Mouse (Mus musculus) neural tube, embryonic 15.5 days (tissue): ENCODE measurements around the gene Ctnna3. TPM values are rescaled to one million over a fixed set of nuclear protein-coding genes. Genes with fewer than 3 reads are reported as not detected.
A peak's percentile ranks its signal among the peaks of the same experiment; 100 is the strongest.

Experiments
- ATAC-seq: fragments of 200-750 bp; cut with Nextera tagmentation; 2 replicates; pipeline ENCODE4 v1.8.0; 2017; ENCODE audit warnings: mild to moderate bottlenecking, moderate TSS enrichment, moderate library complexity; ENCODE audit not compliant: low FRiP score
- H3K27ac ChIP-seq: fragments of 300-500 bp; sonication (generic); replicated peaks from 2 replicates; pipeline ENCODE4 v1.5.1; 2015; ENCODE audit warnings: mild to moderate bottlenecking, inconsistent platforms
- H3K27me3 ChIP-seq: fragments of 300-500 bp; sonication (generic); replicated peaks from 2 replicates; pipeline ENCODE4 v1.6.1; 2015; ENCODE audit warnings: inconsistent platforms
- H3K36me3 ChIP-seq: fragments of 300-500 bp; sonication (generic); 2 replicates; pipeline ENCODE4 v1.6.1; 2015; ENCODE audit warnings: inconsistent platforms
- H3K4me1 ChIP-seq: fragments of 300-500 bp; sonication (generic); 2 replicates; pipeline ENCODE4 v1.6.1; 2015; ENCODE audit warnings: inconsistent platforms
- H3K4me2 ChIP-seq: fragments of 300-500 bp; sonication (generic); 2 replicates; pipeline ENCODE4 v1.6.1; 2015; ENCODE audit warnings: inconsistent platforms, mild to moderate bottlenecking, moderate library complexity
- H3K4me3 ChIP-seq: fragments of 300-500 bp; sonication (generic); replicated peaks from 2 replicates; pipeline ENCODE4 v1.5.1; 2015; ENCODE audit warnings: mild to moderate bottlenecking, inconsistent platforms
- H3K9ac ChIP-seq: fragments of 300-500 bp; sonication (generic); replicated peaks from 2 replicates; pipeline ENCODE4 v1.6.1; 2015; ENCODE audit warnings: mild to moderate bottlenecking, inconsistent platforms
- H3K9me3 ChIP-seq: fragments of 300-500 bp; sonication (generic); replicated peaks from 2 replicates; pipeline ENCODE4 v1.6.1; 2016; ENCODE audit warnings: inconsistent platforms
- WGBS: fragments of 180-500 bp; shearing (Covaris S2); methylation state at CpG from one replicate; pipeline ENCODE4 v1.1.7; 2015; ENCODE audit warnings: mixed read lengths; 5-methylcytosine and 5-hydroxymethylcytosine counted together
- polyA plus RNA-seq: library from polyadenylated mRNA; unstranded; fragments of >200 nt; fragmentation: Nextera tagmentation; extraction: Ambion mirVana; gene quantifications from 2 replicates; pipeline ENCODE4 v1.2.1, GENCODE M21; 2015

Ctnna3 gene
- polyA plus RNA-seq, 1 experiment from 2014 or later, result 9.5 TPM

DNA sequence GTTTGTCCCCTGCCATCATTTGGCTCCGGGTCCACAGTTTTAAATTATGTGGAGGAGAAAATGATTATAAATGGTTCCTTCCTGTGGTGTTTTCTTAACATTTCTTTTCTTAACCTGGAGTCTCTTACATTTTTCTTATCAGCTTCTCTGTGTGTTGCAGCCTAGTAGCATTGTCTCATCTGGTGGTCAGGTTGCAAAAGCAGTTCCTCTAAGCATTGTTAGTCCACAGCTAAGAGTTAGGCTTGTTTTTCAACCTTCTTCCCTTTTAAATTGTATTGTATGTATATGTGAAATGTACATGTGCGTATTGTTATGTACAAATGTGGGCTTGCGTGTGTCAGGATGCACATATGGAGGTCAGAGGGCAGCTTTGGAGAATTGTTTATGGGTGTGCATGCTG is 220.4 kb downstream of the Ctnna3 start:
- H3K9me3 ChIP-seq, result no peaks in the 10 kb centered on the region
- H3K4me3 ChIP-seq, result no peak overlapping the region
- H3K27me3 ChIP-seq, result no peaks in the 10 kb centered on the region
- H3K27ac ChIP-seq, result no peak overlapping the region
- ATAC-seq, result no peak
- no peak overlapping the region for H3K9ac ChIP-seq
- 84% methylated on average over 3 of the region's 3 CpGs for WGBS
- H3K4me2 ChIP-seq, result no peak overlapping the region
- no peaks in the 10 kb centered on the region for H3K4me1 ChIP-seq
- no peaks in the 10 kb centered on the region for H3K36me3 ChIP-seq

GRCm38 (mm10) chr10:63652887-63653286 is 223.0 kb downstream of the Ctnna3 start:
- H3K4me3 ChIP-seq, result no peak overlapping the region
- no peaks in the 10 kb centered on the region for H3K27me3 ChIP-seq
- 86% methylated on average over 9 of the region's 9 CpGs for WGBS
- no peak overlapping the region for H3K9ac ChIP-seq
- H3K27ac ChIP-seq, result no peak overlapping the region
- no peaks in the 10 kb centered on the region for H3K4me1 ChIP-seq
- H3K4me2 ChIP-seq, result no peak overlapping the region
- ATAC-seq, result no peak
- H3K9me3 ChIP-seq, result no peaks in the 10 kb centered on the region
- no peaks in the 10 kb centered on the region for H3K36me3 ChIP-seq

DNA sequence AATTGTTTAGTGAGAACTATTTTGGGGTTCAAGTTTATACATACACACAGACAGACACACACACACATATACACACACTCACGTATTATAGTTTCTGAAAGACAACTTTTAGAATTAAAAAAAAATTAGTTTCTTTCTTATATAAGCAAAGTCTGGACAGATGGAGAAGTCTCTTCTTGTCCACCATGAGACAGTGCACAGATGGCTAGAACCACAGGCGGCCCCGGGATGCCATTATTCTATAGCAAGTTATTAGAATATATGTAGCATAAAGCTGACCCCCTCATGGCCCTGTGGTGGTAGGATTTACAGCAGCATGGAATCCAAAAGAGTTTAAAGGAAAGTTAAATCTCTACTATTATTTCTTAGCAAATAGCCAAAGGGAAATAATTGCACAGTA is 223.7 kb downstream of the Ctnna3 start:
- ATAC-seq, result no peak
- WGBS, result 93% methylated on average over 3 of the region's 3 CpGs
- H3K9me3 ChIP-seq, result no peaks in the 10 kb centered on the region

GRCm38 (mm10) chr10:63654560-63654959 is 224.7 kb downstream of the Ctnna3 start:
- ATAC-seq, result no peak
- H3K9me3 ChIP-seq, result no peaks in the 10 kb centered on the region
- no peaks in the 10 kb centered on the region for H3K4me1 ChIP-seq
- no peaks in the 10 kb centered on the region for H3K27me3 ChIP-seq
- 92% methylated on average over 5 of the region's 5 CpGs for WGBS
- no peak overlapping the region for H3K27ac ChIP-seq
- no peak overlapping the region for H3K4me2 ChIP-seq
- no peak overlapping the region for H3K9ac ChIP-seq
- no peaks in the 10 kb centered on the region for H3K36me3 ChIP-seq
- no peak overlapping the region for H3K4me3 ChIP-seq

More for the DNA sequence above, 223.7 kb downstream of the Ctnna3 start:
- no peaks in the 10 kb centered on the region for H3K27me3 ChIP-seq
- no peak overlapping the region for H3K4me2 ChIP-seq
- no peaks in the 10 kb centered on the region for H3K36me3 ChIP-seq
- no peaks in the 10 kb centered on the region for H3K4me1 ChIP-seq
- no peak overlapping the region for H3K27ac ChIP-seq
- H3K4me3 ChIP-seq, result no peak overlapping the region
- H3K9ac ChIP-seq, result no peak overlapping the region

DNA sequence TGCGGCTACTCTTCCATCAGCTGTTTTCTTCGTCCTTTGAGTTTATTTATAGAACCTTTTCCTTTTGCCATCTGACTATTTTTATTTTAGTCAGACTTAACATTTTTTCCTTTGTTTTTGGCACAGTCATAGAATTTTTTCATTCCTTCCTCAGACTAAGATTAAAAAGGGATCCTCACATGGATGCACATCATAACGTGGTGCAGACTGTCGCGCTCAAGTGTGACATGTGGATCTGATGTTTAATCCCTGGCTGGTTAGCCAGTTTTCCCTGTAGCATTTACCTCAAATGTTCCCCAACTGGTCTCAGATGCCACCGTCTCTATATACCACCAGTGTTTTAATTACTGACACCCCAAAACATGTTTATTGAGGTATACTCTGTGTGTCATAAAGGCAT is 246.4 kb downstream of the Ctnna3 start:
- Histone ChIP-seq H3K27ac (no peak overlapping the region), H3K4me1 (no peaks in the 10 kb centered on the region), H3K4me2 (no peak overlapping the region), H3K4me3 (no peak overlapping the region), H3K36me3 (no peaks in the 10 kb centered on the region), H3K9me3 (no peaks in the 10 kb centered on the region), H3K27me3 (no peaks in the 10 kb centered on the region), H3K9ac (no peak overlapping the region)
- no peak for ATAC-seq
- WGBS, result 92% methylated on average over 6 of the region's 6 CpGs

DNA sequence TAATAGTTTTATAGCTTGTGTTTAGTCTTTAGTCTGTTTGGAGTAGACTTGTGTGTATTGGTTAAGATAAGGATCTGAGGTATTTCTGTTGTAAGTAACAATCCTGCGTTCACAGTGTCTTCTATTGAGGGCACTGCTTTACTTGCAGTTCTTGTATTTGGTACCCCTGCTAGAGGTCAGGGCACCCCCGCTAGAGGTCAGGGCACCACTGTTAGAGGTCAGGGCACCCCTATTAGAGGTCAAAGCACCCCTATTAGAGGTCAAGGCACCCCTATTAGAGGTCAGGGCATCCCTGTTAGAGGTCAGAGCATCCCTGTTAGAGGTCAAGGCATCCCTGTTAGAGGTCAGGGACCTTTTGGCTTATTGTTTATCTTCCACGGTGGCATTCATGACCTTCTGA is 259.3 kb downstream of the Ctnna3 start:
- Histone ChIP-seq H3K4me3 (no peak overlapping the region), H3K4me1 (no peaks in the 10 kb centered on the region), H3K36me3 (no peaks in the 10 kb centered on the region), H3K27ac (no peak overlapping the region), H3K4me2 (no peak overlapping the region), H3K27me3 (no peaks in the 10 kb centered on the region), H3K9ac (no peak overlapping the region), H3K9me3 (no peaks in the 10 kb centered on the region)
- ATAC-seq, result no peak
- 28% methylated on average over 3 of the region's 3 CpGs for WGBS

GRCm38 (mm10) chr10:63689651-63690050 is 259.8 kb downstream of the Ctnna3 start:
- 52% methylated on average over 4 of the region's 4 CpGs for WGBS
- H3K36me3 ChIP-seq, result no peaks in the 10 kb centered on the region
- no peak overlapping the region for H3K27ac ChIP-seq
- ATAC-seq, result no peak
- H3K4me2 ChIP-seq, result no peak overlapping the region
- H3K9ac ChIP-seq, result no peak overlapping the region
- no peaks in the 10 kb centered on the region for H3K4me1 ChIP-seq
- no peak overlapping the region for H3K4me3 ChIP-seq
- no peaks in the 10 kb centered on the region for H3K9me3 ChIP-seq
- no peaks in the 10 kb centered on the region for H3K27me3 ChIP-seq

DNA sequence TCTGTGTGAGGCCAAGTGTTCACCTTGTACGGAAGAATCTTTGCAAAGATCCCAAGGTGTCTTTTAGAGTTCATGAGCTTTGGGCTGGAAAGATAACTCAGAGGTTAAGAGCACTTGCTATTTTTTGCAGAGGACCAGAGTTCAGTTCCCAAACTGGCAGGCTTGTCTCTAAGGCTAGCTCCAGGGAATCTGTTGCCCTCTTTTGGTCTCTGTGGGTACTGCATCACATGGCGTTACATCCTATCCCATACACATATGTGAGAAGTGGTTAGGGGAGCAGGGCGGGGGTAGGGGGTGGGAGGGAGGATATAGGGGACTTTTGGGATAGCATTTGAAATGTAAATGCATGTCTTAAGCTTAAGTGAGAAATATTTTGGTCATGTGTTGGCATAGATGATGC is 262.1 kb downstream of the Ctnna3 start:
- 62% methylated on average over 3 of the region's 3 CpGs for WGBS
- Histone ChIP-seq H3K27me3 (no peaks in the 10 kb centered on the region), H3K9me3 (no peaks in the 10 kb centered on the region), H3K4me2 (no peak overlapping the region), H3K4me3 (no peak overlapping the region), H3K27ac (no peak overlapping the region), H3K4me1 (no peaks in the 10 kb centered on the region), H3K36me3 (no peaks in the 10 kb centered on the region), H3K9ac (no peak overlapping the region)
- no peak for ATAC-seq

- Histone ChIP-seq H3K9ac (no peak overlapping the region), H3K9me3 (no peaks in the 10 kb centered on the region), H3K4me2 (no peak overlapping the region), H3K27ac (no peak overlapping the region), H3K27me3 (no peaks in the 10 kb centered on the region), H3K4me3 (no peak overlapping the region), H3K4me1 (no peaks in the 10 kb centered on the region), H3K36me3 (no peaks in the 10 kb centered on the region)
- no peak for ATAC-seq
- WGBS, result 83% methylated on average over 6 of the region's 6 CpGs
Observed at GRCm38 (mm10) chr10:63710211-63710610, 280.3 kb downstream of the Ctnna3 start.

GRCm38 (mm10) chr10:63712530-63712929 is 282.6 kb downstream of the Ctnna3 start:
- Histone ChIP-seq H3K4me2 (no peak overlapping the region), H3K27ac (no peak overlapping the region), H3K27me3 (no peaks in the 10 kb centered on the region), H3K4me1 (no peaks in the 10 kb centered on the region), H3K9ac (no peak overlapping the region), H3K9me3 (no peaks in the 10 kb centered on the region), H3K4me3 (no peak overlapping the region), H3K36me3 (no peaks in the 10 kb centered on the region)
- no peak for ATAC-seq
- 81% methylated on average over 8 of the region's 8 CpGs for WGBS

DNA sequence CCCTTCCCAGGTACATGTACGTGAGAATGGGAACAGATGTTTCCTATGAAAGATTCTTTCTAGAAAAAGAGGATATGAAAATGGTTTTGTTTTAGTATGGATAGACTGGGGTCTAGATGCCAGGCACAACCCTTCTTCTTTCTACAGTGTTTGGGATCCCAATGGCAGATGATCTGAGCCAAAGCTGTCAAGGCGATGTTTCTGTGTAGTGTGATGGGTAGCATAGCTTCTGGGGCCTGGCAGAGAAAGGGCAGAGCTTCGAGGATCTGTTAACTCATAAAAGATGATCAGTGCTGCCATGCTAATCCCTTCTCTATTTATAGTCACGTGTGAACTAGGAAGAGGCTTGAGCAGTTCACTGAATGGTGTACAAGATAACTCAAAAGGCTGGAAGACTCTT is 284.3 kb downstream of the Ctnna3 start:
- Histone ChIP-seq H3K9ac (no peak overlapping the region), H3K4me2 (no peak overlapping the region), H3K4me3 (no peak overlapping the region), H3K36me3 (no peaks in the 10 kb centered on the region), H3K4me1 (no peaks in the 10 kb centered on the region), H3K27me3 (no peaks in the 10 kb centered on the region), H3K27ac (no peak overlapping the region), H3K9me3 (no peaks in the 10 kb centered on the region)
- no peak for ATAC-seq
- 85% methylated on average over 4 of the region's 4 CpGs for WGBS

- H3K9me3 ChIP-seq, result no peaks in the 10 kb centered on the region
- 0 out of 2 replicates have a peak, but pooled peaks cover 4% of the 10 kb centered on the region for H3K4me1 ChIP-seq
- H3K27me3 ChIP-seq, result no peaks in the 10 kb centered on the region
- H3K4me3 ChIP-seq, result no peak overlapping the region
- WGBS, result 95% methylated on average over 10 of the region's 10 CpGs
- no peak overlapping the region for H3K9ac ChIP-seq
- no peaks in the 10 kb centered on the region for H3K36me3 ChIP-seq
- no peak overlapping the region for H3K4me2 ChIP-seq
- H3K27ac ChIP-seq, result no peak overlapping the region
- ATAC-seq, result no peak
Observed at GRCm38 (mm10) chr10:63768871-63769270, 339.0 kb downstream of the Ctnna3 start.

GRCm38 (mm10) chr10:63771656-63772055 is 341.8 kb downstream of the Ctnna3 start:
- Histone ChIP-seq H3K4me2 (peak overlapping the region; percentile 25), H3K27ac (no peak overlapping the region), H3K36me3 (no peaks in the 10 kb centered on the region), H3K9me3 (no peaks in the 10 kb centered on the region), H3K9ac (no peak overlapping the region), H3K4me3 (no peak overlapping the region), H3K4me1 (0 out of 2 replicates have a peak, but pooled peaks cover 4% of the 10 kb centered on the region), H3K27me3 (no peaks in the 10 kb centered on the region)
- no peak for ATAC-seq
- 34% methylated on average over 7 of the region's 7 CpGs for WGBS
